Mouse (Mus musculus) gastrocnemius, adult 18-20 months (tissue): ENCODE data around the gene Tbx15. TPM values are rescaled to one million over a fixed set of nuclear protein-coding genes. Genes with fewer than 3 reads are reported as not detected.

Experiments used
- DNase-seq: peaks from one replicate; pipeline ENCODE4 v3.0.0; 2021; ENCODE audit warnings: low spot score
- microRNA-seq: library from miRNA; unstranded; fragments of <30 nt; microRNA quantifications from one replicate; pipeline ENCODE4 v1.2.0, GENCODE M21; 2021
- total RNA-seq, 2 experiments: library from RNA; stranded (reverse); gene quantifications; 2 replicates each; pipeline ENCODE4 v1.2.3; 2021

Tbx15 gene
- total RNA-seq, 2 experiments from 2014 or later = 125 to 144 TPM

- peak; percentile 57 for DNase-seq
Observed at GRCm38 (mm10) chr3:99379616-99380250, 139.6 kb downstream of the Tbx15 start.

- no peak for DNase-seq
Observed at GRCm38 (mm10) chr3:99387127-99387526, 146.9 kb downstream of the Tbx15 start.

Small RNA genes within 50 kb of the gene (microRNA-seq; reads per million reads assigned to microRNA genes)
- gene Mir6481 = not detected

Other genes starting within 250 kb of the Tbx15 start
- gene Wars2, start 99.3 kb upstream of the Tbx15 start, total RNA-seq = 1 to 10 TPM; 4.4 to 4.9 TPM